In the genomic region with DNA sequence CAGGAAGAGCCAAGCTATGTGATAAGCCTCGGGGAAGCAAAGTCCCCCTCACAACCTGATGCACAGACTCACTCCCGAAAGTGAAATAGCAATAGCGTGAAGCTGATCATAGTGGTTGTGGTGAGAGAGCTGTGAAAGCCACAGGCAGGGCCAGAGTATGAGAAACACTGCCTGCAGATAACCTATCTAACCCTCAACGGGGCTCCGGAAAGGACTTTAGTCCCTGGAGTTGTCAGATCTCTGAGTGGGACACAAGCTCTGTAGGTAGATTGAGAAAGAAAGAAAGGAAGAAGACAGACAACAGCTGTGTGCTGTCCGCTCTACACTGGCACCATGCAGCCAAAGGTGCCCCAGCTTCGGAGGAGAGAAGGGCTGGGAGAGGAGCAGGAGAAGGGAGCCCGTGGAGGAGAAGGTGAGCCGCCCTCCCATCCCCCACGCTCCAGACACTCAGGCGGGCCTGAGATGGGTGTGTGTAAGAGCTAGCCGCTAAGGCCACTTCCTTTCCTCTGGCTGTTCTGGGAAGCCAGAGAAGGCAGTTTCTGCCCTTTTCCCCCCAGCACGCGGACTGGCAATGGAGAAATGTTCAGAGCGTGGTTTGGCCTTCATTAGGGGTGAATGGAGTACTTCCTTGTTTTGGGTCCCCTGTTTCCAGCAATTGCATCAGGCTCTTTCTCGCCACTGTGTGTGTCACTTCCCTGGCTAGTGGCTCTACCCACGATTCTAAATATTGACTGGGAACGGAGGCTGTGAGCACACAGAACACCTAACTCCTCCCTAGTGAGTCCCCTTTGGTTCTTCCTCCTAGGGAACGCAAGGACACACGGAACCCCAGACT, we compare ENCODE assay signal across 8 mouse cellular contexts. TPM values are rescaled to one million over a fixed set of nuclear protein-coding genes. Genes with fewer than 3 reads are reported as not detected.
A peak's percentile ranks its signal among the peaks of the same experiment; 100 is the strongest.
DNase-seq lines count a peak whose midpoint lies in the region; ATAC-seq and TF ChIP-seq lines count a peak whose summit lies in the region.
"Had no signal": no experiment of that assay in that cellular context is flagged by ENCODE, and none has a peak within 500 bp of the region (broad histone marks: within the 10 kb centered on the region; RNA-seq: fewer than 3 reads in every experiment).

A gene (plus strand): TSS at position 226 of the 835 bp plus-strand sequence.

- WGBS in heart, adult 2 months = 31% methylated on average over 20 of the region's 20 CpGs

- TF ChIP-seq CTCF in heart, adult 2 months (IDR thresholded peaks at IDR 0.05) = no peak

- H3K4me3 ChIP-seq in ES-E14 (ENCODE audit: insufficient read depth in 1 of 2, low read depth in 1 of 2, low read length in 2 of 2, poor library complexity in 1 of 2, severe bottlenecking in 1 of 2) = peak within 1 kb of the TSS; percentile 5 to 38; a peak in 3 of 4 replicates
- no peak within 1 kb of the TSS for H3K4me3 ChIP-seq in heart, adult 2 months
- H3K4me3 ChIP-seq: limb, embryonic 13.5 days had no signal

- H3K27ac ChIP-seq in ES-E14 (ENCODE audit: insufficient read depth, low read depth, low read length, poor library complexity, severe bottlenecking) = no peak within 1 kb of the TSS
- H3K27ac ChIP-seq in heart, adult 2 months = peak within 1 kb of the TSS; percentile 15; the same call in 1 of the 2 replicates
- H3K27ac ChIP-seq: limb, embryonic 13.5 days had no signal

- no peaks in the 10 kb centered on the region for H3K79me2 ChIP-seq in heart, adult 2 months (replicated peaks; ENCODE audit: control insufficient read depth, insufficient read depth, low read length)

- no peak for TF ChIP-seq EP300 in heart, adult 2 months (IDR thresholded peaks at IDR 0.05; ENCODE audit: insufficient read depth, low read depth, low read length)

- in situ Hi-C loops in ES-E14 (cut with MboI; ENCODE audit: low sequenced_read_pairs in 2 of 2, unreplicated experiment in 2 of 2) = no loop called here

- peak; percentile 92 for ATAC-seq in megakaryocyte, adult 5-6 weeks (ENCODE audit: poor library complexity, severe bottlenecking)

- peak within 1 kb of the TSS; percentile 13 for H3K9ac ChIP-seq in ES-E14 (ENCODE audit: insufficient read depth, low read depth, low read length, poor library complexity, severe bottlenecking)
- H3K9ac ChIP-seq in heart, adult 2 months (ENCODE audit: low read depth, low read length) = peak within 1 kb of the TSS; percentile 8; the same call in 1 of the 2 replicates
- H3K9ac ChIP-seq: limb, embryonic 13.5 days had no signal

- TF ChIP-seq POLR2A in heart, adult 2 months (IDR thresholded peaks at IDR 0.05; ENCODE audit: insufficient read depth, low read depth, low read length) = 0 out of 2 replicates have a peak, but pooled peaks have one; percentile 28

- intact Hi-C loops in heart, adult 2 months (cut with DNase I) = no loop called here

- no peaks in the 10 kb centered on the region for H3K27me3 ChIP-seq in heart, adult 2 months (ENCODE audit: control insufficient read depth, insufficient read depth, low read length)

- H3K36me3 ChIP-seq in ES-E14 (ENCODE audit: control insufficient read depth, insufficient read depth, low read length, poor library complexity, severe bottlenecking) = no peaks in the 10 kb centered on the region
- no peaks in the 10 kb centered on the region for H3K36me3 ChIP-seq in heart, adult 2 months (ENCODE audit: control insufficient read depth, insufficient read depth, low read length)
- H3K36me3 ChIP-seq: limb, embryonic 13.5 days had no signal

- DNase-seq in CD4-positive helper T cell, adult 2 months (ENCODE audit: low read depth, low spot score) = peak; percentile 67
- peak; percentile 30 for DNase-seq in ES-E14 (ENCODE audit: low read depth, low spot score)
- DNase-seq in heart, adult 2 months = peak; percentile 56 to 58
- peak; percentile 69 for DNase-seq in kidney, postnatal 10 days
- DNase-seq in right cerebral cortex, postnatal 14 days = no peak
- DNase-seq in cerebellum, adult 8-10 months = no peak

- peaks cover 0 to 6% of the 10 kb centered on the region in 2 experiments; a peak in 1 of 4 replicates for H3K4me1 ChIP-seq in ES-E14 (ENCODE audit: control insufficient read depth in 2 of 2, insufficient read depth in 2 of 2, low read length in 2 of 2, poor library complexity in 1 of 2)
- peaks cover 10% of the 10 kb centered on the region for H3K4me1 ChIP-seq in heart, adult 2 months (ENCODE audit: control insufficient read depth, insufficient read depth, low read length)

- H3K9me3 ChIP-seq in ES-E14 (ENCODE audit: control insufficient read depth, insufficient read depth, low read depth, low read length) = no peaks in the 10 kb centered on the region
- H3K9me3 ChIP-seq: limb, embryonic 13.5 days had no signal

TF ChIP-seq in ES-E14, 5 proteins besides CTCF, POLR2A, EP300 and RAD21:
- TF ChIP-seq CHD2 (IDR thresholded peaks at IDR 0.05; ENCODE audit: low read depth, low read length) (no peak), ZNF384 (IDR thresholded peaks at IDR 0.05; ENCODE audit: low read depth, low read length) (no peak), HCFC1 (IDR thresholded peaks at IDR 0.05; ENCODE audit: borderline replicate concordance, insufficient read depth, low read length) (no peak), ZC3H11A (IDR thresholded peaks at IDR 0.05; ENCODE audit: borderline replicate concordance, low read depth, low read length) (no peak), MAFK (IDR thresholded peaks at IDR 0.05; ENCODE audit: insufficient read depth, low read depth, low read length) (no peak)

RNA-seq across cellular contexts. Expression of the gene that starts here (rescaled TPM):
- total RNA-seq in ES-E14 (2012; rRNA removed) = 5.3 and 9.5 TPM in 2 replicates
- under 1 TPM in 1 of 2 experiments, not detected in 1; 0.09 TPM for total RNA-seq in heart, adult 2 months (2021)
- 0.12 and 0.16 TPM in 2 replicates for polyA plus RNA-seq in heart, adult 2 months (2012; rRNA removed)
- 0.78 and 0.82 TPM in 2 replicates for total RNA-seq in megakaryocyte, adult 5-6 weeks (2015)
- total RNA-seq in megakaryocyte, adult 5-6 weeks (2017) = 0.89 and 1.1 TPM in 2 replicates

Comparison
In these comparisons a context has a peak if more than half of its experiments do, and no peak if none do; other contexts are left out.
1. Peak in DNase-seq, H3K27ac ChIP-seq and H3K9ac ChIP-seq in heart, adult 2 months; RNA of the gene not detected or under 1 TPM.
2. DNase-seq: peak in CD4-positive helper T cell, adult 2 months (single experiment), ES-E14 (single experiment) and kidney, postnatal 10 days (single experiment); none in right cerebral cortex, postnatal 14 days (single experiment) and cerebellum, adult 8-10 months (single experiment).